Mouse (Mus musculus): ENCODE data around the gene Eef1a2. TPM values are rescaled to one million over a fixed set of nuclear protein-coding genes. Genes with fewer than 3 reads are reported as not detected.

The Eef1a2 gene
- polyA plus RNA-seq, 2 experiments = 0.29 TPM; not detected in 1

- no peak for DNase-seq (ENCODE audit: low spot score)
Measured at GRCm38 (mm10) chr2:181159091-181159514, 2.3 kb upstream of the Eef1a2 start.

DNA sequence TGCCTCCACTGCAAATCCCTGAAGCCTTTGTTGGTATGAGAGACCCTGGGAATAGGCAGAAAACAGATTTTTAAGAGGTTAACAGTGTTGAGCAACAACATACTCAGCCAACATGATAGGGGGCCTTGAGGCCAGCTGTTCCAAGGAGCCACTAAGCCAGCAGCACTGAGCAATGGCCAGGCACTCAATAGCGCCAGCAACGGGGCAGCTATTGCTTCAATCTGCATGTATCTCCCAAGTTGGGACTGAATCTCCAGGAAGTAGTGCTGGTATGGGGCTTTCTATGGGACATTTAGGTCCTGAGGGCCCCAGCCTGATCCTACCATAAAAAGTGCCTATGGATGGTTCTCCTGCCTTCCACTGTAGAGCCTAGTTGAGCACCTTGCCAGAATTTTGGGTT is 1.7 kb upstream of the Eef1a2 start:
- no peaks in the 10 kb centered on the region for H3K36me3 ChIP-seq (ENCODE audit: control insufficient read depth, insufficient read depth, low read length)
- no peak for DNase-seq (ENCODE audit: low spot score)
- no peak for ATAC-seq (ENCODE audit: low FRiP score, low read depth)
- no peak overlapping the region for H3K4me2 ChIP-seq (replicated peaks; ENCODE audit: low read depth, low read length, severe bottlenecking)
- no peak overlapping the region for H3K9ac ChIP-seq (ENCODE audit: low read depth, low read length, severe bottlenecking)
- no peaks in the 10 kb centered on the region for H3K4me1 ChIP-seq (ENCODE audit: control insufficient read depth, insufficient read depth, low read length)
- TF ChIP-seq POLR2A (IDR thresholded peaks at IDR 0.05; ENCODE audit: borderline replicate concordance, extremely low read depth, insufficient read depth, insufficient read length) = no peak
- peaks cover 38% of the 10 kb centered on the region for H3K27me3 ChIP-seq (ENCODE audit: control insufficient read depth, insufficient read depth, low read length)
- H3K4me3 ChIP-seq (replicated peaks; ENCODE audit: low read length) = no peak overlapping the region
- no peaks in the 10 kb centered on the region for H3K9me3 ChIP-seq (ENCODE audit: control insufficient read depth, low read length)
- no peak overlapping the region for H3K27ac ChIP-seq (replicated peaks; ENCODE audit: low read depth, low read length)
- WGBS = 88% methylated on average over 2 of the region's 2 CpGs

More at GRCm38 (mm10) chr2:181159091-181159514, 2.3 kb upstream of the Eef1a2 start:
- ATAC-seq (ENCODE audit: low FRiP score, low read depth) = no peak
- no peak overlapping the region for H3K4me2 ChIP-seq (replicated peaks; ENCODE audit: low read depth, low read length, severe bottlenecking)
- no peak overlapping the region for H3K4me3 ChIP-seq (replicated peaks; ENCODE audit: low read length)
- no peaks in the 10 kb centered on the region for H3K36me3 ChIP-seq (ENCODE audit: control insufficient read depth, insufficient read depth, low read length)
- no peak overlapping the region for H3K27ac ChIP-seq (replicated peaks; ENCODE audit: low read depth, low read length)
- no peak overlapping the region for H3K9ac ChIP-seq (ENCODE audit: low read depth, low read length, severe bottlenecking)
- WGBS = 59% methylated on average over 7 of the region's 7 CpGs
- H3K27me3 ChIP-seq (ENCODE audit: control insufficient read depth, insufficient read depth, low read length) = peaks cover 38% of the 10 kb centered on the region
- no peaks in the 10 kb centered on the region for H3K9me3 ChIP-seq (ENCODE audit: control insufficient read depth, low read length)
- no peaks in the 10 kb centered on the region for H3K4me1 ChIP-seq (ENCODE audit: control insufficient read depth, insufficient read depth, low read length)
- no peak for TF ChIP-seq POLR2A (IDR thresholded peaks at IDR 0.05; ENCODE audit: borderline replicate concordance, extremely low read depth, insufficient read depth, insufficient read length)

- Histone ChIP-seq H3K36me3 (ENCODE audit: control insufficient read depth, insufficient read depth, low read length) (no peaks in the 10 kb centered on the region), H3K9ac (ENCODE audit: low read depth, low read length, severe bottlenecking) (no peak overlapping the region), H3K27me3 (ENCODE audit: control insufficient read depth, insufficient read depth, low read length) (peaks cover 38% of the 10 kb centered on the region), H3K9me3 (ENCODE audit: control insufficient read depth, low read length) (no peaks in the 10 kb centered on the region), H3K27ac (replicated peaks; ENCODE audit: low read depth, low read length) (no peak overlapping the region), H3K4me1 (ENCODE audit: control insufficient read depth, insufficient read depth, low read length) (no peaks in the 10 kb centered on the region), H3K4me2 (replicated peaks; ENCODE audit: low read depth, low read length, severe bottlenecking) (no peak overlapping the region), H3K4me3 (replicated peaks; ENCODE audit: low read length) (no peak overlapping the region)
- whole genome bisulfite sequencing = 75% methylated on average over 6 of the region's 6 CpGs
- no peak for TF ChIP-seq POLR2A (IDR thresholded peaks at IDR 0.05; ENCODE audit: borderline replicate concordance, extremely low read depth, insufficient read depth, insufficient read length)
- no peak for DNase-seq (ENCODE audit: low spot score)
- ATAC-seq (ENCODE audit: low FRiP score, low read depth) = no peak
Measured at GRCm38 (mm10) chr2:181157716-181158302, 995 bp upstream of the Eef1a2 start.

GRCm38 (mm10) chr2:181157180-181157579 is 366 bp upstream of the Eef1a2 start:
- WGBS = 83% methylated on average over 4 of the region's 4 CpGs
- no peak for ATAC-seq (ENCODE audit: low FRiP score, low read depth)
- no peaks in the 10 kb centered on the region for H3K9me3 ChIP-seq (ENCODE audit: control insufficient read depth, low read length)
- DNase-seq (ENCODE audit: low spot score) = no peak
- no peak overlapping the region for H3K4me2 ChIP-seq (replicated peaks; ENCODE audit: low read depth, low read length, severe bottlenecking)
- no peak overlapping the region for H3K4me3 ChIP-seq (replicated peaks; ENCODE audit: low read length)
- no peaks in the 10 kb centered on the region for H3K4me1 ChIP-seq (ENCODE audit: control insufficient read depth, insufficient read depth, low read length)
- no peak overlapping the region for H3K27ac ChIP-seq (replicated peaks; ENCODE audit: low read depth, low read length)
- no peak for TF ChIP-seq POLR2A (IDR thresholded peaks at IDR 0.05; ENCODE audit: borderline replicate concordance, extremely low read depth, insufficient read depth, insufficient read length)
- no peak overlapping the region for H3K9ac ChIP-seq (ENCODE audit: low read depth, low read length, severe bottlenecking)
- peaks cover 38% of the 10 kb centered on the region for H3K27me3 ChIP-seq (ENCODE audit: control insufficient read depth, insufficient read depth, low read length)
- H3K36me3 ChIP-seq (ENCODE audit: control insufficient read depth, insufficient read depth, low read length) = no peaks in the 10 kb centered on the region

- no peak for DNase-seq (ENCODE audit: low spot score)
- TF ChIP-seq POLR2A (IDR thresholded peaks at IDR 0.05; ENCODE audit: borderline replicate concordance, extremely low read depth, insufficient read depth, insufficient read length) = no peak
- ATAC-seq (ENCODE audit: low FRiP score, low read depth) = no peak
- H3K9ac ChIP-seq (ENCODE audit: low read depth, low read length, severe bottlenecking) = no peak overlapping the region
- no peaks in the 10 kb centered on the region for H3K9me3 ChIP-seq (ENCODE audit: control insufficient read depth, low read length)
- WGBS = 58% methylated on average over 4 of the region's 4 CpGs
- H3K27me3 ChIP-seq (ENCODE audit: control insufficient read depth, insufficient read depth, low read length) = peaks cover 38% of the 10 kb centered on the region
- no peak overlapping the region for H3K4me3 ChIP-seq (replicated peaks; ENCODE audit: low read length)
- H3K4me2 ChIP-seq (replicated peaks; ENCODE audit: low read depth, low read length, severe bottlenecking) = no peak overlapping the region
- H3K36me3 ChIP-seq (ENCODE audit: control insufficient read depth, insufficient read depth, low read length) = no peaks in the 10 kb centered on the region
- no peak overlapping the region for H3K27ac ChIP-seq (replicated peaks; ENCODE audit: low read depth, low read length)
- H3K4me1 ChIP-seq (ENCODE audit: control insufficient read depth, insufficient read depth, low read length) = no peaks in the 10 kb centered on the region
Measured at GRCm38 (mm10) chr2:181155801-181156200, 1.0 kb downstream of the Eef1a2 start.
